Mouse (Mus musculus): ENCODE data around the gene Shank2.

- TF ChIP-seq CTCF (IDR thresholded peaks at IDR 0.05; ENCODE audit: control insufficient read depth, insufficient read depth, insufficient read length) = no peak
- TF ChIP-seq CEBPB (IDR thresholded peaks at IDR 0.05; ENCODE audit: low read depth) = no peak
- TF ChIP-seq USF1 (IDR thresholded peaks at IDR 0.05; ENCODE audit: low read depth) = no peak
- no peak for TF ChIP-seq MAX (IDR thresholded peaks at IDR 0.05)
These were observed 233.1 kb downstream of the Shank2 start for GRCm38 (mm10) chr7:144234783-144235182.
